Mouse (Mus musculus): ENCODE measurements around the gene Ifrd2. TPM values are rescaled to one million over a fixed set of nuclear protein-coding genes. Genes with fewer than 3 reads are reported as not detected.
"Not testable (repeated sequence)": the region's sequence is repeated elsewhere in the genome, so short reads cannot be mapped to it uniquely, and the experiment has no call there.

Ifrd2 gene
- polyA plus RNA-seq, 1 experiment = 65.1 TPM

DNA sequence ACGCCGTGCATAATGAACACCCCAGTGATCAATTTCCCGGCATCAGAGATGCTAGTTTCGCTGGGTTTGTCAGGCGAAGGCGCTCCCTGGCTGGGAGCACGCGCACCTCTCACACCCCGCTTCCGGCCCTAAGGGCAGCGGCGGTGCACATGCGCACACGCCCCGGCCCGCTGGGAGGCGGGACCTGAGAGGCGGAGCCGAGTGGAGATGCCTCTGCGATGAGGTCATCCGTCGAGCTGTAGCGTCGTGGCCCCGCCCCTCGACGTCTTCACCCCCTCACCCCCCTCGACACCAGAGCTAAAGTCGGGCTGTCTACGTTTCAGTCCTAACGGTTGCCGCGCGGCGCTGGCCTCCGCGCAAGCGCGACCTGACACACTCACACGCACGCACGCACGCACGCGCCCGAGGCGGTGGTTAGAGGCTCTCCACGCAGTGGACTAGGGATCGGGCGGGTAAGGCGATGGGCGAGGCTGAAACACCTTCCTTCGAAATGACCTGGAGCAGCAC lies 33.1 kb upstream of the Ifrd2 start:
- peak overlapping the region; percentile 75 for H3K27ac ChIP-seq (ENCODE audit: control insufficient read depth, insufficient read depth, low read length)
- under 1% methylated on average over 53 of the region's 53 CpGs for WGBS
- TF ChIP-seq POLR2A (IDR thresholded peaks at IDR 0.05; ENCODE audit: control insufficient read depth, extremely low read depth, insufficient read depth, low read length, poor library complexity) (peak; percentile 90), CTCF (IDR thresholded peaks at IDR 0.05; ENCODE audit: borderline replicate concordance, control insufficient read depth, extremely low read depth, insufficient read depth, low read length, poor library complexity) (peak; percentile 34; the same call in 1 of the 2 replicates)
- peak overlapping the region; percentile 73 for H3K4me3 ChIP-seq (ENCODE audit: control insufficient read depth, insufficient read depth, low read length)
- peak; percentile 94 for DNase-seq
- peaks cover 23% of the 10 kb centered on the region for H3K36me3 ChIP-seq (ENCODE audit: control insufficient read depth, insufficient read depth, low read length)
- peaks cover 49% of the 10 kb centered on the region for H3K4me1 ChIP-seq (replicated peaks; ENCODE audit: control insufficient read depth, insufficient read depth, low read length)
- H3K27me3 ChIP-seq (ENCODE audit: control insufficient read depth, insufficient read depth, low read length) = no peaks in the 10 kb centered on the region

DNA sequence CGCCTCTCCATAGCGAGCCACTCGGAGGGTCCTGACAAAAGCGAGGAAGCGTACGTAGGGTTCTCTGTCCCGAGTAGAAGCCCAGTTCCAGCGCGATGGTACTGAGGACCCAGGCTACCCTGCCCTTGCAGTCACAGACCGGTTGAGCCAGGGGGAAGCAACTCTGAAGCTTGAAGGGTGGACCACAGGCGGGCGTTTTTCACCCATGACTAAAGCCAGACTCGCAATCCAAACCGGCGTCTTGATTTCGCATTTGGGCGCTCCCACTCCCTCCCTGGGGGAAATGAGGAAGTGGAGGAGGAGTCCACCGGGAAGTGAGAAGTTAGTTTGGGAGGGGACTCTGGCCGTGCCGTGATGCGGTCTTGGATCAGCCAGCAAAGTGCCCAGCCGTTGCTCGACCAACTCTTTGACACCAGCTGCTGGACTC lies 32.4 kb upstream of the Ifrd2 start:
- DNase-seq = no peak
- under 1% methylated on average over 23 of the region's 23 CpGs for WGBS
- peaks cover 49% of the 10 kb centered on the region for H3K4me1 ChIP-seq (replicated peaks; ENCODE audit: control insufficient read depth, insufficient read depth, low read length)
- peak overlapping the region; percentile 73 for H3K4me3 ChIP-seq (ENCODE audit: control insufficient read depth, insufficient read depth, low read length)
- TF ChIP-seq POLR2A (IDR thresholded peaks at IDR 0.05; ENCODE audit: control insufficient read depth, extremely low read depth, insufficient read depth, low read length, poor library complexity) = no peak
- no peak for TF ChIP-seq CTCF (IDR thresholded peaks at IDR 0.05; ENCODE audit: borderline replicate concordance, control insufficient read depth, extremely low read depth, insufficient read depth, low read length, poor library complexity)
- H3K27me3 ChIP-seq (ENCODE audit: control insufficient read depth, insufficient read depth, low read length) = no peaks in the 10 kb centered on the region
- H3K27ac ChIP-seq (ENCODE audit: control insufficient read depth, insufficient read depth, low read length) = peak overlapping the region; percentile 66
- H3K36me3 ChIP-seq (ENCODE audit: control insufficient read depth, insufficient read depth, low read length) = peaks cover 28% of the 10 kb centered on the region

DNA sequence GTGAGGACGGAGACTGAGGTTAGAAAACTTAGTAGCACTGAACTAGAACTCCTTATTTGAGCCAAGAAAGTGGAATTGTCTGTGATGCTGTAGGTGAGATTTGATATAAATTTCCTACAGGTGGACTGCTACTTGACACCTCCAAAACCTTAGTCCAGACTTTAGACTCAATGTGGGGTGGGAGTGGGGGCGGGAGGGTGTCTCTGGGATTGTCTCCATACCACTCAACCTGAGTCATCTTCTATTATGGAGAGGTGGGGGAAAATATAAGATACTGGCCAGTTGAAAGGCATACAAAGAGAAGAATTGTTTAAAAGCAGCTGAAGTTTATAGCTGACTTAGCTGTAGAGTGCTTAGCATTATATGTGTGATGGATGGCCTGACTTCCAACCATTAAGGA lies 31.7 kb upstream of the Ifrd2 start:
- peaks cover 42% of the 10 kb centered on the region for H3K4me1 ChIP-seq (replicated peaks; ENCODE audit: control insufficient read depth, insufficient read depth, low read length)
- H3K36me3 ChIP-seq (ENCODE audit: control insufficient read depth, insufficient read depth, low read length) = peaks cover 31% of the 10 kb centered on the region
- TF ChIP-seq POLR2A (IDR thresholded peaks at IDR 0.05; ENCODE audit: control insufficient read depth, extremely low read depth, insufficient read depth, low read length, poor library complexity) (no peak), CTCF (IDR thresholded peaks at IDR 0.05; ENCODE audit: borderline replicate concordance, control insufficient read depth, extremely low read depth, insufficient read depth, low read length, poor library complexity) (no peak)
- no peak for DNase-seq
- no peak overlapping the region; the same call in 1 of the 2 replicates for H3K27ac ChIP-seq (ENCODE audit: control insufficient read depth, insufficient read depth, low read length)
- 49% methylated on average over 2 of the region's 2 CpGs for WGBS
- H3K4me3 ChIP-seq (ENCODE audit: control insufficient read depth, insufficient read depth, low read length) = peak overlapping the region; percentile 73
- no peaks in the 10 kb centered on the region for H3K27me3 ChIP-seq (ENCODE audit: control insufficient read depth, insufficient read depth, low read length)

DNA sequence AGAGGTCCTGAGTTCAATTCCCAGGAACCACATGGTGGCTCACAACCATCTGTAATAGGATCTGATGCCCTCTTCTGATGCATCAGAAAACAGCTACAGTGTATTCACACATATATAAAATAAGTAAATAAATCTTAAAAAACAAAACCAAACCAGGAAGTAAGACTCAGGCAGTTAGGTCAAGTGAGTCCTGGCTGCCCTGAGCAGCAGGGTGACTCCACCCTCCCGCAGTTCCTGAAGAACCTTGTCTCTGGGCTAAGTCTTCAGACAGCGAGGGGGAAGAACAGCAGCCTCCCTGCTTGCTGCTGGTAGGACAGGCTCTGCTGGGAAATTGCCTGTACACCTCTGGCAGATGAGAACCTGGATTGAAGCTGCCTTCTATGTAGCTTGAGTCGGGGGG lies 31.1 kb upstream of the Ifrd2 start:
- peaks cover 37% of the 10 kb centered on the region for H3K36me3 ChIP-seq (ENCODE audit: control insufficient read depth, insufficient read depth, low read length)
- DNase-seq = no peak
- no peaks in the 10 kb centered on the region for H3K27me3 ChIP-seq (ENCODE audit: control insufficient read depth, insufficient read depth, low read length)
- H3K4me1 ChIP-seq (replicated peaks; ENCODE audit: control insufficient read depth, insufficient read depth, low read length) = peaks cover 36% of the 10 kb centered on the region
- no peak overlapping the region for H3K27ac ChIP-seq (ENCODE audit: control insufficient read depth, insufficient read depth, low read length)
- WGBS = 43% methylated on average over 3 of the region's 3 CpGs
- TF ChIP-seq CTCF (IDR thresholded peaks at IDR 0.05; ENCODE audit: borderline replicate concordance, control insufficient read depth, extremely low read depth, insufficient read depth, low read length, poor library complexity) = no peak
- no peak for TF ChIP-seq POLR2A (IDR thresholded peaks at IDR 0.05; ENCODE audit: control insufficient read depth, extremely low read depth, insufficient read depth, low read length, poor library complexity)
- no peak overlapping the region for H3K4me3 ChIP-seq (ENCODE audit: control insufficient read depth, insufficient read depth, low read length)

DNA sequence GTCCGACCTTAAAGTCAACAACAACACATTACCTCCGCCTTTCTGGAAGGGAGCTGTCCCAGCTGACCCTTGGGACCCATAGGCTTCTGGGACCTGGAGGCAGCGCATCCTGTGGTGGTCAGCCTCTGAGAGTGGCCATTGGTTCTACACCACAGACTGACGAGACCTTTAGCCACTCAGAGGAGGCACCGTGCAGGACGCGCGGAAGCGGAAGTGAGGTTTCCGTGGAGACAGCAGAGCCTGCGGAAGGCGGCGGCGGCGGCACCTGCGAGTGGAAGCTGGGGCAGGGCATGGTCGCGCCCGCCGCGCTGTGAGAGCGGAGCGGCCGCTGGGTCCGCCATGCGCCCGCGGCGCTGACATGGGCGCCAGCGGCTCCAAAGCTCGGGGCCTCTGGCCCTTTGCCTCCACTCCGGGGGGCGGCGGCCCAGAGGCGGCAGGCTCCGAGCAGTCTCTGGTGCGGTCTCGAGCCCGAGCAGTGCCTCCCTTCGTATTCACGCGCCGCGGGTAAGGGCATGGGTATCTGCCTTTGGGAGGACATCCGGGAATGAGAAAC lies 24.3 kb upstream of the Ifrd2 start, which contains the start of gene Tusc2:
Gene Tusc2, plus strand, starts transcription at position 227 of the 553 bp plus-strand sequence.
- WGBS = under 1% methylated on average over 46 of the region's 46 CpGs
- H3K4me1 ChIP-seq (replicated peaks; ENCODE audit: control insufficient read depth, insufficient read depth, low read length) = peaks cover 18% of the 10 kb centered on the region

DNA sequence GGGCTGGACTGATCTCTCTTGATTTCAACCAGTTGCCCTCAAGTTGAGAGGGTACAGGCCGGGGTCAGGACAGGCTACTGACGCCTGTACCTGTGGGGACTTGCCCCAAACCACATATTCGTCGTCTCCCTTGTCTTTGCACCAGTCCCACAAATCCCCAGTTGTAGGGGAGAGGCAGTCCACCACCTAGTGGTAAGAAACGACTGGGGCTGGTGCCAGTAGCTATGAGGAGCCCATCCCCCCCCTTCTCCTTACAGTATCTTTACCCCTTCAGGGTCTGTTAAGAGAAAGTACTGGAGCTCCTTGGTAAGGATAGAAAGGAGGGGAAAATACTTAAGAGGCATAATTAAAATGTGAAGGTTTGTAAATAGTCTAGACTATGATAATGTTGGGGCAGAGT lies 21.9 kb upstream of the Ifrd2 start:
- Histone ChIP-seq H3K4me1 (replicated peaks; ENCODE audit: control insufficient read depth, insufficient read depth, low read length) (peaks cover 34% of the 10 kb centered on the region), H3K36me3 (ENCODE audit: control insufficient read depth, insufficient read depth, low read length) (peaks cover 14% of the 10 kb centered on the region)
- H3K27me3 ChIP-seq (ENCODE audit: control insufficient read depth, insufficient read depth, low read length); DNase-seq; H3K27ac ChIP-seq (ENCODE audit: control insufficient read depth, insufficient read depth, low read length); H3K4me3 ChIP-seq (ENCODE audit: control insufficient read depth, insufficient read depth, low read length): not testable (repeated sequence)
- WGBS = 55% methylated on average over 5 of the region's 5 CpGs

More for the DNA sequence above, 24.3 kb upstream of the Ifrd2 start, which contains the start of gene Tusc2:
- Histone ChIP-seq H3K27me3 (ENCODE audit: control insufficient read depth, insufficient read depth, low read length) (no peaks in the 10 kb centered on the region), H3K27ac (ENCODE audit: control insufficient read depth, insufficient read depth, low read length) (peak within 1 kb of the TSS; percentile 35; the same call in 1 of the 2 replicates), H3K36me3 (ENCODE audit: control insufficient read depth, insufficient read depth, low read length) (peaks cover 33% of the 10 kb centered on the region), H3K4me3 (ENCODE audit: control insufficient read depth, insufficient read depth, low read length) (peak within 1 kb of the TSS; percentile 57)
- TF ChIP-seq POLR2A (IDR thresholded peaks at IDR 0.05; ENCODE audit: control insufficient read depth, extremely low read depth, insufficient read depth, low read length, poor library complexity) (peak; percentile 73), CTCF (IDR thresholded peaks at IDR 0.05; ENCODE audit: borderline replicate concordance, control insufficient read depth, extremely low read depth, insufficient read depth, low read length, poor library complexity) (peak; percentile 57; the same call in 1 of the 2 replicates)
- DNase-seq = peak; percentile 92

All from thymus, adult 2 months (tissue).